Mouse (Mus musculus) G1E (cell line): Measurements from ENCODE around the gene Nr4a2.

Experiments
- CTCF ChIP-seq: IDR thresholded peaks from 2 replicates; pipeline ENCODE4 v1.5.1; 2012; ENCODE audit warnings: low read depth, low read length, inconsistent platforms, mixed read lengths
- GATA1 ChIP-seq: IDR thresholded peaks from 2 replicates; pipeline ENCODE4 v1.6.1; 2012; ENCODE audit warnings: borderline replicate concordance, low read length, inconsistent platforms, mixed read lengths

GRCm38 (mm10) chr2:57122986-57123980, 520 bp downstream of the Nr4a2 start:
- no peak for TF ChIP-seq CTCF
- no peak for TF ChIP-seq GATA1
